Mouse (Mus musculus) limb, embryonic 12.5 days (tissue): ENCODE results near the gene Ubap1l. TPM values are rescaled to one million over a fixed set of nuclear protein-coding genes. Genes with fewer than 3 reads are reported as not detected.

Experiments
- ATAC-seq: fragments of 200-750 bp; cut with Nextera tagmentation; 2 replicates; pipeline ENCODE4 v1.8.0; 2017; ENCODE audit warnings: low read depth, moderate TSS enrichment; ENCODE audit not compliant: insufficient number of reproducible peaks, insufficient read depth, low FRiP score, low TSS enrichment
- H3K27ac ChIP-seq: fragments of 300-500 bp; sonication (generic); 2 replicates; pipeline ENCODE4 v1.5.1; 2016; ENCODE audit warnings: mild to moderate bottlenecking, moderate library complexity
- H3K27me3 ChIP-seq: fragments of 300-500 bp; sonication (generic); 2 replicates; pipeline ENCODE4 v1.6.1; 2016; ENCODE audit warnings: mild to moderate bottlenecking, moderate library complexity
- H3K36me3 ChIP-seq: fragments of 300-500 bp; sonication (generic); 2 replicates; pipeline ENCODE4 v1.6.1; 2016; ENCODE audit warnings: mild to moderate bottlenecking, moderate library complexity
- H3K4me1 ChIP-seq: fragments of 300-500 bp; sonication (generic); replicated peaks from 2 replicates; pipeline ENCODE4 v1.6.1; 2016
- H3K4me2 ChIP-seq: fragments of 300-500 bp; sonication (generic); 2 replicates; pipeline ENCODE4 v1.6.1; 2016; ENCODE audit warnings: mild to moderate bottlenecking, moderate library complexity
- H3K4me3 ChIP-seq: fragments of 300-500 bp; sonication (generic); replicated peaks from 2 replicates; pipeline ENCODE4 v1.5.1; 2016; ENCODE audit warnings: mild to moderate bottlenecking
- H3K9ac ChIP-seq: fragments of 300-500 bp; sonication (generic); replicated peaks from 2 replicates; pipeline ENCODE4 v1.6.1; 2016; ENCODE audit warnings: mild to moderate bottlenecking, moderate library complexity
- H3K9me3 ChIP-seq: fragments of 300-500 bp; sonication (generic); 2 replicates; pipeline ENCODE4 v1.6.1; 2016; ENCODE audit warnings: mild to moderate bottlenecking, moderate library complexity
- WGBS: fragments of 180-500 bp; shearing (Covaris S2); methylation state at CpG from one replicate; pipeline ENCODE4 v1.1.7; 2016; 5-methylcytosine and 5-hydroxymethylcytosine counted together
- polyA plus RNA-seq: library from polyadenylated mRNA; unstranded; fragments of >200 nt; fragmentation: Nextera tagmentation; extraction: Ambion mirVana; gene quantifications from 2 replicates; pipeline ENCODE4 v1.2.1, GENCODE M21; 2016

Ubap1l gene
- polyA plus RNA-seq, 1 experiment from 2014 or later, result 0.15 TPM

DNA sequence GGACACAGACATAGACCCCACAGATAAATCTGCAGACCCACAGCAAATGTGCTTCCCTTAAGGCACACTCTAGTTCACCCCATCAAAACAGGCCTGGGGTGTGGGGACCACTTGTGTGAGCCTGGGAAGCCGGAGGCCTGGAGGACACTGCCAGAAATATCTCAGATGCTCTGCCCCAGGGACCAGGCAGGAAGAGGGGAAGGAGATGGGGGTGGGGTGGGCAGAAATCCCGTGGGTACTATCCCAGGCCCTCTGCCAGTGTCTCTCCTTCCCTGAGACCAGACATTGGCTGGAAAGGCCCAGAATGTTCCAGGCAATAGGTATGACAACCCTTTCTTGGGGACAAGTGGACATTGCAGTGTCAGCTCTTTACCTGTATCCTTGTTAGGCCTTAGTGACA, 32.8 kb downstream of the Ubap1l start:
- ATAC-seq, result no peak
- Histone ChIP-seq H3K4me1 (peaks cover 16% of the 10 kb centered on the region; the same call in 1 of the 2 replicates), H3K36me3 (no peaks in the 10 kb centered on the region), H3K4me2 (no peak overlapping the region), H3K27me3 (peaks cover 52% of the 10 kb centered on the region), H3K4me3 (no peak overlapping the region), H3K9me3 (no peaks in the 10 kb centered on the region), H3K27ac (no peak overlapping the region), H3K9ac (no peak overlapping the region)
- 56% methylated on average over 2 of the region's 2 CpGs for WGBS

DNA sequence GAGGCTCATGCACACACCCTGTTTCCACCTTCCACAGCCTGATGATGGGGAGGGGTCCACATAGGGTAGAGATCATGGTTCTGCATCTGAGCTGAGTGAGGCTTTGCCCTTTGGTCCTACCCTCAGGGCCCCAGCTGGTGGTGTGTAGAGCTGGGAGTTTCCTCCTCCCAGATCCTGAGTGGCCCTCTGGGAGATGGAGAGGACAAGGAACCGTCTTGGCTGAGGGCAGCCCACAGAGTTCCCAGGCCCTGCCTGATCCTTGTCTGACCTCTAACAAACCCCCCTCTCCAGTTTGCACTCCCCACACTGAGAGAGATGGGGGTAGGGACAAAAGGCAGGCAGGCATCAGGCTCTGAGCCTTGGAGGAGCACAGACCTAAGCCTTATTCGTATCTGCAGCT, 33.5 kb downstream of the Ubap1l start:
- H3K4me3 ChIP-seq, result no peak overlapping the region
- no peaks in the 10 kb centered on the region for H3K9me3 ChIP-seq
- no peaks in the 10 kb centered on the region for H3K36me3 ChIP-seq
- peaks cover 20% of the 10 kb centered on the region; the same call in 1 of the 2 replicates for H3K4me1 ChIP-seq
- H3K27ac ChIP-seq, result no peak overlapping the region
- peaks cover 44% of the 10 kb centered on the region for H3K27me3 ChIP-seq
- 61% methylated on average over 2 of the region's 2 CpGs for WGBS
- no peak overlapping the region for H3K9ac ChIP-seq
- no peak overlapping the region for H3K4me2 ChIP-seq
- ATAC-seq, result no peak

DNA sequence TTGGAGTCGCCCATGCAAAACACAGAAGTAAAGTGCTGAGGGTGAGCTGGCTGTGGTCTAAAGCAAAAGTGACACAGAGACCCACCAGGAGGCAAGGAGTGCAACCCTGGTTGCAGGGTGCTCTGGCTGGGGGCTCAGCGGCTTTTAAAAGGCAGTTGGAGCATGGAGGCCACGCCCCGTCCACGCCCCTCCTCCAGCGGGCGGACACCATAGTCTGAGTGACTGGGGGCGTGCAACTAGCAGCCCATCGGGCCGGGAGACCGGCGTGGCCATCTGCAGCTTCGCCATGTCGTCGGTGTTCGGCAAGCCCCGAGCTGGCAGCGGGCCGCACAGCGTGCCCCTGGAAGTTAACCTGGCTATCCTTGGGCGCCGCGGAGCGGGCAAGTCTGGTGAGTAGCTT, 37.4 kb downstream of the Ubap1l start, which contains the start of gene Rasl12:
Gene Rasl12 (plus strand): TSS at position 228 of the 400 bp plus-strand sequence.
- peak; percentile 87 for ATAC-seq
- under 1% methylated on average over 24 of the region's 24 CpGs for WGBS
- Histone ChIP-seq H3K27me3 (peaks cover 5% of the 10 kb centered on the region), H3K9me3 (no peaks in the 10 kb centered on the region), H3K36me3 (no peaks in the 10 kb centered on the region), H3K4me2 (peak within 1 kb of the TSS; percentile 81), H3K9ac (peak within 1 kb of the TSS; percentile 71), H3K4me3 (peak within 1 kb of the TSS; percentile 64), H3K4me1 (peaks cover 11% of the 10 kb centered on the region; the same call in 1 of the 2 replicates), H3K27ac (no peak within 1 kb of the TSS)

DNA sequence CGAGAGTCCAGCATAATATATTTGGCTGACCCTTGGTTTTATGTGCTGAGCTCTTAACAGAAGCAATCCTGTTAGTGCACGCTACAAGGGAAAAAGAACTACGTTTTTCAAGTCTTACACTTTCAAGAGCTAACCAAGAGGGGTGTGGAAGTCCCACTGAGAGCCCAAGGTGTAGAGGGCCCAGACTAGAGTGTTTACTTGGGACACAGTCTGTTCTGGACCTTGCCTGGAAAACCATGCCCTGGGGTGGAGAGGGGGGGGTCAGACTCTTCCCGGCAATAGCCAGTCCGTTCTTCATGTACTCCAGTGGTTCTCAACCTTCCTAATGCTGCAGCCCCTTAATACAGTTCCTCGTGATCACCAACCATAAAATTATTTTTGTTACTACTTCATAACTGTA, 39.1 kb downstream of the Ubap1l start:
- Histone ChIP-seq H3K4me3 (no peak overlapping the region), H3K4me2 (no peak overlapping the region), H3K36me3 (no peaks in the 10 kb centered on the region), H3K9me3 (no peaks in the 10 kb centered on the region), H3K9ac (no peak overlapping the region), H3K27ac (no peak overlapping the region), H3K4me1 (peaks cover 11% of the 10 kb centered on the region; the same call in 1 of the 2 replicates), H3K27me3 (no peaks in the 10 kb centered on the region)
- ATAC-seq, result no peak
- 89% methylated on average over 6 of the region's 6 CpGs for WGBS

DNA sequence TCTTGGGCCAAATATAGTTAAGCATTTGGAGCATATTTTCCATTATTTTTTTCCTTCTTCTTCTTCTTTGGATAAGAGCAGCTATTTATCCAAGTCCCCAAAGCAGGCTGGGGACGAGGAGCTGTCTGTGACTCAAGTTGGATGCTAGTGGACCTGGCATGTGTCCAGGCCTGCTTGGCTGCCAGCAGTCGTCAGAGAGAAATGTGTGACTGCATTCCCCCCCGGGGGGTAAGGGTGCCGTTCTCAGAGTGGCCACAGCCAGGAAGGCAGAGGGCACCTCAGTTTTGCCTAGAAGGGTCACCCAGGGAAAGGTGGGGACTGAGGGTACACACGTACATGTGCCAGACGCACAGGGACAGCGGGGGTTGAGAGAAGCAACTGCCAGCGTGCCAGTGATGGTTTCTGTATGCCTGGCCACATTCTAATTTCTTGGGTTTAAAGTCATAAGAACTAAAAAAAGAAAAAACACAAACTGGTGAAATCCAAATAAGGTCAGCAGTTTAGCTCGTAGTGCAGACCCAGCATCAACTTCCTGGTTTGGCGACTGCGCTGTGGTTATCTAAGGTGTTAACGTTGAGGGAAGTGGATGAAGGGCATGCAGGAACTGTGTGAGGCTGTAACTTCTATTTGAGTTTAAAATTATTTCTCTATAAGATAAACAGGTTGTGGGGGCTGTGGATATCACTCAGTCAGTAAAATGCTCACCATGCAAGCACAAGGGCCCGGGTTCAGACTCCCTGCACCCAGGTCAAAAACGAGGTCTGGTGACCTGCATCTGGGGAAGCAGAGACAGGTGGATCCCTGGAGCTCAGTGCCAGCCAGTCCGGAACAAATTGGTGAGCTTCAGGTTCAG, 43.7 kb downstream of the Ubap1l start:
- Histone ChIP-seq H3K4me2 (no peak overlapping the region), H3K36me3 (no peaks in the 10 kb centered on the region), H3K9ac (no peak overlapping the region), H3K27ac (no peak overlapping the region), H3K27me3 (no peaks in the 10 kb centered on the region), H3K9me3 (no peaks in the 10 kb centered on the region), H3K4me1 (no peaks in the 10 kb centered on the region), H3K4me3 (no peak overlapping the region)
- no peak for ATAC-seq
- WGBS, result 77% methylated on average over 15 of the region's 15 CpGs

DNA sequence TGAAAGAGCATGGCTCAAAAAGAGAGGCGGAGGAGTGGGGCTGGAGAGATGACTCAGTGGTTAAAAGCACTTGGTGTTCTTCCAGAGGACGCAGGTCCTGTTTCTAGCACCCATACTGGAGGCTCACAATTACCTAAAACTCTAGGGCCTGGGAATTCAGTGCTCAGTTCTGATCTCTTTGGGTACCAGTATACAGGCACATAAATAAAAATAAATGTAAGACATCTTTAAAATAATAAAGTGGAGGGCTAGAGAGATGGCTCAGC, 44.3 kb downstream of the Ubap1l start:
- ATAC-seq, result no peak
- H3K4me2 ChIP-seq, result no peak overlapping the region
- 86% methylated on average over 2 of the region's 2 CpGs for WGBS
- H3K4me1 ChIP-seq, result no peaks in the 10 kb centered on the region
- H3K27me3 ChIP-seq, result no peaks in the 10 kb centered on the region
- no peaks in the 10 kb centered on the region for H3K9me3 ChIP-seq
- H3K4me3 ChIP-seq, result no peak overlapping the region
- no peak overlapping the region for H3K9ac ChIP-seq
- H3K27ac ChIP-seq, result no peak overlapping the region
- H3K36me3 ChIP-seq, result no peaks in the 10 kb centered on the region

DNA sequence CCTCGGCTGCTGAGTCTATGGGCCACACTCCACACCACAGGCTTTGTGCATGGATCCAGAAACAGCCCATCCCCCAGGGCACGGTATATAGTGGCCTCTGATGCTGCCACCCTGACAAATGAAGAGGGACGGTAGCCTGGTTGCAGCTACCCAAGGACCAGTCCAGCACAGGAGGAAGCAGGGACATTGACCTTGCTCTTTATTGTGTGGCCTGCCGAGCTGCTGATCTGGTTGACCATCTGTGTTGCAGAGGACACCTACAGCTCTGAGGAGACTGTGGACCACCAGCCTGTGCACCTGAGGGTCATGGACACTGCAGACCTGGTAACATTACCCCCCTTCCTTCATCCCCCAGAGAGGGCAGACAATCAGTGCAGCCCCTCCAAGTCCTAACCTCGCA, 46.5 kb downstream of the Ubap1l start:
- H3K27me3 ChIP-seq, result no peaks in the 10 kb centered on the region
- H3K36me3 ChIP-seq, result no peaks in the 10 kb centered on the region
- H3K4me1 ChIP-seq, result no peaks in the 10 kb centered on the region
- ATAC-seq, result no peak
- no peak overlapping the region for H3K9ac ChIP-seq
- H3K27ac ChIP-seq, result no peak overlapping the region
- no peak overlapping the region for H3K4me3 ChIP-seq
- H3K9me3 ChIP-seq, result no peaks in the 10 kb centered on the region
- H3K4me2 ChIP-seq, result no peak overlapping the region
- WGBS, result 72% methylated on average over 5 of the region's 5 CpGs

DNA sequence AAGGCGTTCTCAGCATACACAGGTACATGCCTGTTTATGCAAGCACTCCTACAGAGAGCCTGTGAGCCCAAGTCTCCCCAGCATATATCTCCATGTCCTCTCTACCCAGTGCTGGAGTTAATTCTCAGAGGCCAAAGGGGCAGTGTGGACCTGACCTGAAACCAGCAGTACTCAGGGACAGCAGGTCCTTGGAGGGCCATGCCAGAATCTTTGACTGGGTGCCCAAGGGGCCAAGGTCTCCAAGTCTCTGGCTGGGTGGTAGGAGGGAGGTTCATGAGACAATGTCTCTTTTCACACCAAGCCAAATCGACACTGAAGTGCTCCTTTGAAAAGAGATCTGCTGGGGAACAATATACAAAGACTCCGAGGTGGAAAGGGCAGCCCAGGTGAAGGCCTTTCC, 47.0 kb downstream of the Ubap1l start:
- ATAC-seq, result no peak

DNA sequence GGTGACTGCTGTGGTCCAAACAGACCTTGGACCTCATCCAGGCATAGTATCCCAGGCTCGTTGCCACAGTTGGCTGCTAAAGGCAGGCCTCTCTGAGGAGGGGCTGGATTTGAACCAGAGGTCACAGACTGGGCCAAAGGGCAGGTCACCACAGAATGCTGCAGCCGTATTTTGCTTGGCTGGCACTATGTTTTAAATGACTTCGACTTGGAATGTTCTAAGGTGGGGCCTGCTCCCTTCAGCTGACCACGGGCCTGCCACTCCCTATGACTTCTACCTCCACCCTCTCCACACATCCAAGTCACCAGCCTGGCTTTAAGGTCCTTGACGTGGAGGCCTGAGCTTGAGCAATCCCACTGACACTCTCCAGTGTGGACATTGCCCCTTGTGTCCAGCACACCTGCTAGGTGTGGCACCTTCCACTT, 48.0 kb downstream of the Ubap1l start:
- H3K4me2 ChIP-seq, result no peak overlapping the region
- 69% methylated on average over 5 of the region's 5 CpGs for WGBS
- no peak overlapping the region for H3K4me3 ChIP-seq
- H3K36me3 ChIP-seq, result no peaks in the 10 kb centered on the region
- no peaks in the 10 kb centered on the region for H3K9me3 ChIP-seq
- no peak overlapping the region for H3K9ac ChIP-seq
- no peaks in the 10 kb centered on the region for H3K4me1 ChIP-seq
- H3K27me3 ChIP-seq, result no peaks in the 10 kb centered on the region
- no peak for ATAC-seq
- H3K27ac ChIP-seq, result no peak overlapping the region

More for the DNA sequence above, 47.0 kb downstream of the Ubap1l start:
- H3K4me2 ChIP-seq, result no peak overlapping the region
- 69% methylated on average over 3 of the region's 3 CpGs for WGBS
- H3K27me3 ChIP-seq, result no peaks in the 10 kb centered on the region
- no peaks in the 10 kb centered on the region for H3K36me3 ChIP-seq
- no peak overlapping the region for H3K4me3 ChIP-seq
- no peaks in the 10 kb centered on the region for H3K4me1 ChIP-seq
- no peaks in the 10 kb centered on the region for H3K9me3 ChIP-seq
- no peak overlapping the region for H3K9ac ChIP-seq
- H3K27ac ChIP-seq, result no peak overlapping the region

DNA sequence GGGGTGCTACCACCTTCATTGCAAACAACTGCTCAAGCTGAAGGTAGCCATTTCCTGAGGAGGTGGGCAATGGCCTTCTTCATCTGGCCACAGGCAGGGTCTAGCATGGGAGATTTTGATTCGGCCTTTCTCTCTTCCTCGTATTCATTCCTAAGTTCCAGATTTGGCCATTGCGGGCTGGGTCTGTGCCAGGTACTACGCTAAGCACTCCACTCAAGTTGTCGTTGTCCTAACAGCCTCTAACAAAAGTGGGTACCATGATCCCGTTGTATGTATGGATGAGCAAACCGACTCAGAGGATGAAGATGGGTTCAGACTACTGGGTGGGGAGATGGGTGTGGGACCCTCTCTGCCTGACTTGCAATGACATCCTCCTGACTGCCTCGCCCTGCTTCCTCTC, 49.5 kb downstream of the Ubap1l start:
- H3K27me3 ChIP-seq, result no peaks in the 10 kb centered on the region
- H3K4me2 ChIP-seq, result no peak overlapping the region
- WGBS, result 98% methylated on average over 8 of the region's 8 CpGs
- H3K4me1 ChIP-seq, result no peaks in the 10 kb centered on the region
- no peak overlapping the region for H3K4me3 ChIP-seq
- ATAC-seq, result no peak
- no peak overlapping the region for H3K27ac ChIP-seq
- H3K9me3 ChIP-seq, result no peaks in the 10 kb centered on the region
- no peaks in the 10 kb centered on the region for H3K36me3 ChIP-seq
- H3K9ac ChIP-seq, result no peak overlapping the region

DNA sequence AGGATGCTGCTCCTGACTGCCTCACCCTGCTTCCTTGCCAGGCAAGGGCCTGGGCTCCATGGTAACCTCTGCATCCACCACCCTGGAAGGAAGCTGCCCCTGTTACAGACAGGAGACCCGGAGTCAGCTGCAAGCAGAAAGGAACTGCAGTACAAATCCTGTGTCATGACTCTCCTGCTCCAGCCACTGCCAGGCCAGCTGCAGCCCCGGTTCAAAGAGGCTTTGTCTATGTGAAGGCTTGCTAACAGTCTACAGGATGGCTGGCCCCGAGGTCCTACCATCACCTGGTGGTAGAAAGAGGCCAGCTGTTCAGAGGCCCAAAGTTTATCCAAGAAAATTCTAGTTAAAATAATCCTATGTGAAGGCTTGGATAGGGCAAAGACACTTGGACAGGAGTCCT, 50.5 kb downstream of the Ubap1l start:
- no peak overlapping the region for H3K4me2 ChIP-seq
- H3K4me1 ChIP-seq, result no peaks in the 10 kb centered on the region
- no peaks in the 10 kb centered on the region for H3K36me3 ChIP-seq
- H3K9me3 ChIP-seq, result no peaks in the 10 kb centered on the region
- no peak overlapping the region for H3K27ac ChIP-seq
- no peak for ATAC-seq
- no peak overlapping the region for H3K9ac ChIP-seq
- H3K27me3 ChIP-seq, result no peaks in the 10 kb centered on the region
- 78% methylated on average over 3 of the region's 3 CpGs for WGBS
- H3K4me3 ChIP-seq, result no peak overlapping the region

DNA sequence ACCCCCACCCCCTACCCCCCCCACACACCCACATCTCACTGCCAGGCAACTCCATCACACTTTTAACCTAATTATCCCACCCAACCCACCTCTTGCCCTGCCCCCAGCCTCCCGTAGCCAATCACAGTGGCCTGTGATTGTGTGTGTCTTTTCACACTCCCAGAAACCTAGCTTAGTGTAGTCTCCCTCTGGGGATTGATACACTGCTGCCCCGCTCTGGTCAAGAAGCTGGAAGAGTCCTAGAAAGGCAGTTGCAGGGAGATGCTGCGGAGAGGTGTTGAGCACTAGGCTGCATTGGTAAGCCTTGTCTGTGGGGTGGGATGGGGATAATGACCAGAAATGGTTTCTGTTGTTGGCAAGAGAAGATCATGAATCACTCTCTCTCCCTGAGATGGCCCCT, 56.9 kb downstream of the Ubap1l start:
- no peaks in the 10 kb centered on the region for H3K36me3 ChIP-seq
- no peaks in the 10 kb centered on the region for H3K9me3 ChIP-seq
- H3K27ac ChIP-seq, result 0 out of 2 replicates have a peak overlapping the region, but pooled peaks have one; percentile 5
- no peak for ATAC-seq
- H3K4me2 ChIP-seq, result no peak overlapping the region
- H3K4me1 ChIP-seq, result 0 out of 2 replicates have a peak, but pooled peaks cover 4% of the 10 kb centered on the region
- WGBS, result 22% methylated on average over 3 of the region's 3 CpGs
- H3K27me3 ChIP-seq, result no peaks in the 10 kb centered on the region
- no peak overlapping the region for H3K4me3 ChIP-seq
- H3K9ac ChIP-seq, result no peak overlapping the region
